Mouse (Mus musculus): ENCODE results near the gene Ccrl2. TPM values are rescaled to one million over a fixed set of nuclear protein-coding genes. Genes with fewer than 3 reads are reported as not detected.

Ccrl2 gene
- total and polyA plus RNA-seq, 2 experiments from 2014 or later: 0.19 to 1.3 TPM

DNA sequence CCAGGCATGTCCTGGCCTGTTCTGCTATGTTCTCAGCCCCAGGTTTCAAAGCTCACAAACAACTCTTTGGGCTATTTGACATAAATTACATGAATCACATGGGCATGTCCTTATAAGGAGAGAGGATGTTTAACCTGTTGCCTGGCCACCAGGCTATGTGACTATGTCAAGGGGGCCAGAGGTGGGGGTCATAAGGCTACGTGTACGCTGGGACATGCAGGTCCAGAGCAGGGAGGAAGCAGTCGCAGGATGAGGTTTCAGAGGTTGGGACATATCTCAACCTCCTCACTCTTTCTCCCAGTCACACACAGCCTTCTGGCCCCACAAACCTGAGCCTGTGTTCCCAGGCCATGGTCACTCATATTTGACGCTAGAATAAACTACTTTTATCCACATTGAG lies 9.7 kb upstream of the Ccrl2 start:
- ATAC-seq (no peak), DNase-seq (no peak)
- Histone ChIP-seq H3K4me2 (ENCODE audit: low read depth) (no peak overlapping the region), H3K9ac (no peak overlapping the region), H3K9me3 (ENCODE audit: low read length) (no peaks in the 10 kb centered on the region), H3K4me1 (ENCODE audit: insufficient read depth) (no peaks in the 10 kb centered on the region), H3K27ac (ENCODE audit: low read depth, low read length) (no peak overlapping the region), H3K27me3 (ENCODE audit: insufficient read depth, low read length) (no peaks in the 10 kb centered on the region), H3K4me3 (ENCODE audit: low read depth, low read length) (no peak overlapping the region), H3K36me3 (ENCODE audit: insufficient read depth) (no peaks in the 10 kb centered on the region)
- WGBS: 93% methylated on average over 4 of the region's 4 CpGs
- TF ChIP-seq CTCF (IDR thresholded peaks at IDR 0.05; ENCODE audit: low read depth): no peak

DNA sequence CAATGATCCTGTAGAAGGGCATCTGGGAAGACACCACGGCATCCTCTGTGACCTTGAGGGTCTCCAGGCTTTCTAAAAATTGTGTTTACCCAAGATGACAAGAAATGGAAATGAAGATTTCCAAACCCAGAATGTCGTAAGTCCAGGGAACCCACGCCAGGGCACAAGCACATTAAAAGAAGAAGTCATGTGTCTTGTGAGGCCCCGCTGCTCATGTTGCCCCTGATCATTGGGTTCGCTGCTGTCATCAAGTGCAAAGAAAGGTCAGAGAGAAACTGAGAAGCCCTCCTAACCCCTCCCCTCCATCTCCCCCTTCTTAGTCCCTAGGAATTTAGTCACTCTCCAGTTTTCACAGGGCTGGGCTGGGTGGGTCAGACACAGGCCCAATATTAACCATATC lies 5.5 kb upstream of the Ccrl2 start:
- no peak for TF ChIP-seq CTCF (IDR thresholded peaks at IDR 0.05; ENCODE audit: low read depth)
- Histone ChIP-seq H3K9ac (no peak overlapping the region), H3K9me3 (ENCODE audit: low read length) (no peaks in the 10 kb centered on the region), H3K27me3 (ENCODE audit: insufficient read depth, low read length) (no peaks in the 10 kb centered on the region), H3K4me2 (ENCODE audit: low read depth) (no peak overlapping the region), H3K4me1 (ENCODE audit: insufficient read depth) (no peaks in the 10 kb centered on the region), H3K4me3 (ENCODE audit: low read depth, low read length) (no peak overlapping the region), H3K27ac (ENCODE audit: low read depth, low read length) (no peak overlapping the region), H3K36me3 (ENCODE audit: insufficient read depth) (no peaks in the 10 kb centered on the region)
- no peak for DNase-seq
- ATAC-seq: no peak
- 88% methylated on average over 5 of the region's 5 CpGs for WGBS

DNA sequence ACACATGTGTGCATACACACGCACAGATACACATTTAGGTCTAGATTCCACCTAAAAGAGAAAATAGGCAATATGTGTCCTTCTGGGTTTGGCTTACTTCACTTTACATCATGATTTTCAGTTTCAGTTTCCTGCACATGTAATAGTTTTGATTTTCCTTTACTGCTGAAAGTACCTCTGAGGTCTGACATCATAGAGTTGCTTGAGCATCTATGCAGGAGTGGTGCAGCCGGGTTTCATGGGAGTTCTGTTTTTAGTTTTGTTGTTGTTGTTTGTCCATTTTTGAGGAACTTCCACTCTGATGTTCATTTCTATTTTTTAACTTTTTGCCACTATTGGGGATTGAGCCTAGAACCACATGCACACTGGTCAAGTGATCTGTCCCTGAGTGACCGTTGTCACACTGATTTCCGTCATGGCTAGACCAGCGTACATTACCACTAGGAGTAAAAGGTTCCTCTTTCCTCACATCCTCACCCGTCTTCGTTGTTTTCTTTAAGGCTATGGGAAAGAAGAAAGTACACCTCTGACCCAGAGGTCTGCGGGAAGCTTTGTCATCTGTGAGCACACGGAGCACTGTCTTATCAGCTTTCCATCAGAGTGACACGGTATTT lies 1.7 kb upstream of the Ccrl2 start:
- H3K27me3 ChIP-seq (ENCODE audit: insufficient read depth, low read length): no peaks in the 10 kb centered on the region
- H3K4me3 ChIP-seq (ENCODE audit: low read depth, low read length): no peak overlapping the region
- WGBS: 82% methylated on average over 10 of the region's 10 CpGs
- no peak overlapping the region for H3K27ac ChIP-seq (ENCODE audit: low read depth, low read length)
- no peak overlapping the region for H3K4me2 ChIP-seq (ENCODE audit: low read depth)
- no peaks in the 10 kb centered on the region for H3K9me3 ChIP-seq (ENCODE audit: low read length)
- ATAC-seq (no peak), DNase-seq (no peak)
- no peak overlapping the region for H3K9ac ChIP-seq
- no peaks in the 10 kb centered on the region for H3K36me3 ChIP-seq (ENCODE audit: insufficient read depth)
- TF ChIP-seq CTCF (IDR thresholded peaks at IDR 0.05; ENCODE audit: low read depth): no peak
- H3K4me1 ChIP-seq (ENCODE audit: insufficient read depth): no peaks in the 10 kb centered on the region

DNA sequence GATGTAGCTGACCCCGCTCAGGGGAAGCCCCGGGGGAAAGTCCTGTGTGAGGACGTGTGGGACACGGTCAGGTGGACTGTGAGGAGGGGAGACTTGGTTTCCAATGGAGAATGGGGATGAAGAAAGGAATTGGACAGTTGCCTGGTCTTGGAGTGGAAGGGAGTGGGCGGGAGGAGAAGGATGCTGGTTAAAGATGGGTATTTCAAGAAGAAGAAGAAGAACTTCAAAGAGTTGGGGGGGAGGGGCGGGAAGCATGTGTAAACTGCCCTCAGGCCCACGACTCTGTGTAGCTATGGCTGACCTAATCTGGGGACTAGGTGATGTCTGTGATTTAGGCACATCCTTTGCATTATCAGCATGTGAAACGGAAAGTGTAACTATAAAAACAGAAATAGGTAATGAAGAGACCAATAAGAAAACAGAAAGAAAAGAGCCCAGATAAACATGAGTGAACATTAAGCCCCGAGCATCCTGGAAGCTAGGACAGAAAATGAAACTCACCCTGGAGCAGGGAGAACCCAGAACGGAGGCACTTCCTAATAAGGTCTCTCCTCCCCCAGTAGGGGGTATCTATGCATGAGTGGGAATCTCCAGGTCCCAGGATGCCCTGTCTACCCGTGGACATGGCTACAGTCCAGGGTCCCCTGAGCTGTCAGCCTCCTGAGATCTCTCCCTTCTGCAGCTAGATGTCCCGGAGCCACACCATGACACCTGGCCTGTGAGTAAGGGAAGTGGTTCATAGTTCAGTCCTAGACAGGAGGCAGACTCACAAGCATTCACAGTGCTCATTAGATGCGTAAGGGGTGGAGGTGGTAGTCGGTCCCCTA lies 438 bp upstream of the Ccrl2 start:
- H3K27ac ChIP-seq (ENCODE audit: low read depth, low read length): no peak overlapping the region
- H3K4me2 ChIP-seq (ENCODE audit: low read depth): peak overlapping the region; percentile 24; the same call in 1 of the 2 replicates
- 71% methylated on average over 14 of the region's 14 CpGs for WGBS
- ATAC-seq: no peak
- H3K4me3 ChIP-seq (ENCODE audit: low read depth, low read length): no peak overlapping the region
- no peaks in the 10 kb centered on the region for H3K27me3 ChIP-seq (ENCODE audit: insufficient read depth, low read length)
- no peaks in the 10 kb centered on the region for H3K4me1 ChIP-seq (ENCODE audit: insufficient read depth)
- no peak for DNase-seq
- H3K9ac ChIP-seq: no peak overlapping the region
- H3K36me3 ChIP-seq (ENCODE audit: insufficient read depth): no peaks in the 10 kb centered on the region
- no peaks in the 10 kb centered on the region for H3K9me3 ChIP-seq (ENCODE audit: low read length)
- TF ChIP-seq CTCF (IDR thresholded peaks at IDR 0.05; ENCODE audit: low read depth): no peak

DNA sequence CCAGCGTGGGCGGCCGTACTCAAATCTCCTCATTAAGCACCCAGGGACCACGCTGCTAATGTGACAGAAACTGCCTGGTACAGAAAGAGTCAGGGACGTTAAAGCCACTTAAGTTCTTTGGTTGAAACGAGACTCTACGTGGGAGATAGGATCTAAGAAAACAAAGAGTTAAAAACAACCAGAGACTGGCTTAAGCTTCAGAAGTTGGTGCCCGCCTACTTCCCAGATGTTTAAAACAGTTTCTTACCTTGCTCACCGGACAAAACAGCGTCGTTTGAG lies 861 bp downstream of the Ccrl2 start:
- H3K4me3 ChIP-seq (ENCODE audit: low read depth, low read length): 0 out of 2 replicates have a peak overlapping the region, but pooled peaks have one; percentile 9
- 17% methylated on average over 11 of the region's 11 CpGs for WGBS
- TF ChIP-seq CTCF (IDR thresholded peaks at IDR 0.05; ENCODE audit: low read depth): no peak

DNA sequence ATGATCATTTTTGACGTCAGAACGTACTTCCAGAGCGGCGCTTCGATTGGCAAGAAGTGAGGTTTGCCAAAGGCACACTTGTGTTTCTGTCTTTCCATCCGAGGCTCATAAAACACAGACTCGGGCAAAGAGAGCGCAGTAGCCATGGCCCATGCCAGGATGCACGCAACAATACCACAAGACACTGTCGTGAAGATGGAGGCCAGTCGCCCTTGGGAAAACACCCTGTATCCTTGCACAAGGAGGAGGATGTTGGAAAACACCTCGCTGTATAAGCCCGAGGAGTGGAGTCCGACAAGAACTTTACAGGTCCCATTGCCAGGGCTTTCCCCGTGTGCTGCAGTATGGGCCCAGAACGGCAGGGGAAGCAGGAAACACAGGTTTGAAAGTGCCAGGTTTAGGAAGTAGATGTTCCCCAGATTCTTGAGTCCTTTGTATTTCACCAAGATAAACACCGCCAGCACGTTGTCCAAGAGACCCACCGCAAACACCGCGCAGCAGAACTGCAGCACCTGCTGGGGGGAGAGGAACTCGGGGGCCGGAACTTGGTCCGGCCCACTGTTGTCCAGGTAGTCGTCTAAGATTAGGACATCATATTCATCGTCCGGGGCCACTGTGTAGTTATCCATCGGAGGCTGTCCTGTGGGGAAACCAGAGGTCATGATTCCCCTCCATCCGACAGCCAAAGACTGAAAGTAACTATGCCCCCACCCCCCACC lies 1.4 kb downstream of the Ccrl2 start:
- Histone ChIP-seq H3K9me3 (ENCODE audit: low read length) (no peaks in the 10 kb centered on the region), H3K4me1 (ENCODE audit: insufficient read depth) (no peaks in the 10 kb centered on the region), H3K27me3 (ENCODE audit: insufficient read depth, low read length) (no peaks in the 10 kb centered on the region), H3K36me3 (ENCODE audit: insufficient read depth) (no peaks in the 10 kb centered on the region), H3K27ac (ENCODE audit: low read depth, low read length) (no peak overlapping the region), H3K9ac (no peak overlapping the region), H3K4me3 (ENCODE audit: low read depth, low read length) (no peak overlapping the region), H3K4me2 (ENCODE audit: low read depth) (peak overlapping the region; percentile 24)
- no peak for ATAC-seq
- WGBS: 78% methylated on average over 29 of the region's 29 CpGs
- DNase-seq: no peak
- TF ChIP-seq CTCF (IDR thresholded peaks at IDR 0.05; ENCODE audit: low read depth): no peak

More for the DNA sequence above, 861 bp downstream of the Ccrl2 start:
- Histone ChIP-seq H3K27me3 (ENCODE audit: insufficient read depth, low read length) (no peaks in the 10 kb centered on the region), H3K4me1 (ENCODE audit: insufficient read depth) (no peaks in the 10 kb centered on the region), H3K27ac (ENCODE audit: low read depth, low read length) (no peak overlapping the region), H3K36me3 (ENCODE audit: insufficient read depth) (no peaks in the 10 kb centered on the region), H3K9ac (no peak overlapping the region), H3K9me3 (ENCODE audit: low read length) (no peaks in the 10 kb centered on the region), H3K4me2 (ENCODE audit: low read depth) (peak overlapping the region; percentile 24)
- ATAC-seq (no peak), DNase-seq (no peak)

DNA sequence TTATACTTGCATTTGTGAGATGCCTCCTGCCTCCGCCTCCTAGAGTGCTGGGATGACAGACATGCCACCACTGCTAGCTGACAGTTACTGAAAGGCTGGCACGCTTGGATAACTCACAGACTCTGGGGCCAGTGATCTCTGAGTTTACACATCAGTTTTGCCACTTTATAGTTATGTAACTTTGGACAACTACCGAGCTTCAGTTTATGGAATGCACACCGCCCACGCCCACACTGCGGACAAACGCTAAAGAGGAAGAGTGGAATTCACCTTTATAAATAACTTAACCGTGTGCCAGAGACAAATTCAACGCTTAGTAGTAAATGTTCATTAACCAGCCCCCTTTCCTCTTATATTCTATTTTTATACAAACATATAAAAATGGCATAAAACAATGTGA lies 2.4 kb downstream of the Ccrl2 start:
- no peak overlapping the region for H3K27ac ChIP-seq (ENCODE audit: low read depth, low read length)
- no peaks in the 10 kb centered on the region for H3K9me3 ChIP-seq (ENCODE audit: low read length)
- no peak overlapping the region for H3K9ac ChIP-seq
- no peak for DNase-seq
- no peak for ATAC-seq
- H3K27me3 ChIP-seq (ENCODE audit: insufficient read depth, low read length): no peaks in the 10 kb centered on the region
- TF ChIP-seq CTCF (IDR thresholded peaks at IDR 0.05; ENCODE audit: low read depth): no peak
- no peak overlapping the region for H3K4me3 ChIP-seq (ENCODE audit: low read depth, low read length)
- 91% methylated on average over 9 of the region's 9 CpGs for WGBS
- no peaks in the 10 kb centered on the region for H3K36me3 ChIP-seq (ENCODE audit: insufficient read depth)
- no peaks in the 10 kb centered on the region for H3K4me1 ChIP-seq (ENCODE audit: insufficient read depth)
- no peak overlapping the region for H3K4me2 ChIP-seq (ENCODE audit: low read depth)
